Mouse (Mus musculus): ENCODE measurements around the gene Dhh.

GRCm38 (mm10) chr15:98850668-98851067 is 47.7 kb downstream of the Dhh start:
- TF ChIP-seq CTCF (IDR thresholded peaks at IDR 0.05; ENCODE audit: borderline replicate concordance, insufficient read depth, low read depth, low read length) (no peak), POLR2A (IDR thresholded peaks at IDR 0.05; ENCODE audit: borderline replicate concordance, insufficient read depth, low read length) (no peak)
